Mouse (Mus musculus) brain, embryonic 14.5 days (tissue): Measurements from ENCODE around the gene Tle6.
A peak's percentile ranks its signal among the peaks of the same experiment; 100 is the strongest.

Experiments used
- CTCF ChIP-seq: fragments of 200-500 bp; IDR thresholded peaks from 2 replicates; pipeline ENCODE4 v1.5.1; 2012; ENCODE audit warnings: inconsistent platforms, mild to moderate bottlenecking, moderate library complexity, borderline replicate concordance; ENCODE audit not compliant: insufficient read depth, insufficient read length; ENCODE audit errors: extremely low read depth
- POLR2A ChIP-seq: fragments of 200-500 bp; IDR thresholded peaks from 2 replicates; pipeline ENCODE4 v1.6.1; 2012; ENCODE audit warnings: mild to moderate bottlenecking, inconsistent platforms, borderline replicate concordance; ENCODE audit not compliant: poor library complexity, insufficient read depth, insufficient read length, severe bottlenecking; ENCODE audit errors: extremely low read depth

DNA sequence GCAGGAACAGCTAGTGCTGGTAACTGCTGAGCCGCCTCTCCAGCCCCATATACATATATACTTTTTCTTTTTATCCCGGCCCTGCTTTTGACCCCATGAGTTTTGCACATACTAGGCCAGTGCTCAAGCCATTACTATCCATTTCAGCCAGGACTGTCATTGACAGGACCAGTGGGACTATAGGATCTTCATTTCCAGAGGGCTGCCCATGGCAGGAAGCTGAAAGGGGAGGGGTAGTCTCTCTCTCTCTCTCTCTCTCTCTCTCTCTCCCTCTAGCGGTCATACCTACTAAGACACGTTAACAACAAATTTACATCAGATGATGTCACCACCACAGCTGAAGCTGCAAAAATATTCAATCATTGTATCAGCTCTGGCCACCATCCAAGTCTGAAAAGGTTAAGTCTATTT lies 1.9 kb upstream of the Tle6 start:
- TF ChIP-seq POLR2A (no peak), CTCF (peak; percentile 62; the same call in 1 of the 2 replicates)
